Mouse (Mus musculus) WW6 (cell line): ENCODE results near the gene Klhl42.
A peak's percentile ranks its signal among the peaks of the same experiment; 100 is the strongest.

Source experiments
- DNase-seq: peaks from one replicate; pipeline ENCODE4 v3.0.0-alpha.2; 2013; ENCODE audit warnings: low read depth, low spot score

The Klhl42 gene

DNA sequence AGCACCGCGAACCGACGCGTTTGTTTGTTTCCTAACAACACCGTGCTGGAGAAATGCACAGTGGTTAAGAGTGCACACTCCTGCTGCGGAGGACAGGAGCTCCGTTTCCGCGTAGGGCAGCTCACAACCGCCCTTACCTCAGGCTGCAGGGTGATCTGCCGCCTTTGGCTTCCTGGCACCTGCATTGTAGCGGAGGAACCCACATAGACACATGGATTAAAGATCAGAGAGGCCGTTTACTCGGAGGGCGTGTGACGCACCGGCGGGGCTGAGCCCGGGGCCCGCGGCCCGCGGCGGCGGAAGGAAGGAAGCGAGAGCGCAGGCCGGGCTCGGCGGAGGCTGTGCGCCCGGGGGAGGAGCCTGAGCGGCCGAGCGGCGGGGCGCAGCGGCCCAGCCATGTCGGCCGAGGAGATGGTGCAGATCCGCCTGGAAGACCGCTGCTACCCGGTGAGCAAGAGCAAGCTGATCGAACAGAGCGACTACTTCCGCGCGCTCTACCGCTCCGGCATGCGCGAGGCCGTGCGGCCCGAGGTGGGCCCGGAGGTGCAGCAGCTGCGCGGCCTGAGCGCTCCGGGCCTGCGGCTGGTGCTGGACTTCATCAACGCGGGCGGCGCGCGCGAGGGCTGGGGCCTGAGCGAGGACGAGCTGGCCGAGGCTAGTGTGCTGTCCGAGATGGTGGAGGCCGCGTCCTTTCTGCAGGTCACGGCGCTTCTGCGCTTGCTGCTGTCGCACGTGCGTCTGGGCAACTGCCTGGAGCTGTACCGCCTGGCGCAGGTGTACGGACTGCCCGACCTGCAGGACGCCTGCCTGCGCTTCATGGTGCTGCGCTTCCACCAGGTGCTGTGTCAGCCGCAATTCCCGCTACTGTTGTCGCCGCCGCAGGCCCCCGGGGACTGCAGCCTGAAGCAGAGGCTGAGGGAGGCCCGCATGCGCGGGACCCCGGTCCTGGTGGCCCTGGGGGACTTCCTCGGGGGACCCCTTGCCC is at the start of gene Klhl42:
Gene Klhl42, plus strand, starts transcription at position 244 of the 985 bp plus-strand sequence.
- DNase-seq = peak; percentile 46

DNA sequence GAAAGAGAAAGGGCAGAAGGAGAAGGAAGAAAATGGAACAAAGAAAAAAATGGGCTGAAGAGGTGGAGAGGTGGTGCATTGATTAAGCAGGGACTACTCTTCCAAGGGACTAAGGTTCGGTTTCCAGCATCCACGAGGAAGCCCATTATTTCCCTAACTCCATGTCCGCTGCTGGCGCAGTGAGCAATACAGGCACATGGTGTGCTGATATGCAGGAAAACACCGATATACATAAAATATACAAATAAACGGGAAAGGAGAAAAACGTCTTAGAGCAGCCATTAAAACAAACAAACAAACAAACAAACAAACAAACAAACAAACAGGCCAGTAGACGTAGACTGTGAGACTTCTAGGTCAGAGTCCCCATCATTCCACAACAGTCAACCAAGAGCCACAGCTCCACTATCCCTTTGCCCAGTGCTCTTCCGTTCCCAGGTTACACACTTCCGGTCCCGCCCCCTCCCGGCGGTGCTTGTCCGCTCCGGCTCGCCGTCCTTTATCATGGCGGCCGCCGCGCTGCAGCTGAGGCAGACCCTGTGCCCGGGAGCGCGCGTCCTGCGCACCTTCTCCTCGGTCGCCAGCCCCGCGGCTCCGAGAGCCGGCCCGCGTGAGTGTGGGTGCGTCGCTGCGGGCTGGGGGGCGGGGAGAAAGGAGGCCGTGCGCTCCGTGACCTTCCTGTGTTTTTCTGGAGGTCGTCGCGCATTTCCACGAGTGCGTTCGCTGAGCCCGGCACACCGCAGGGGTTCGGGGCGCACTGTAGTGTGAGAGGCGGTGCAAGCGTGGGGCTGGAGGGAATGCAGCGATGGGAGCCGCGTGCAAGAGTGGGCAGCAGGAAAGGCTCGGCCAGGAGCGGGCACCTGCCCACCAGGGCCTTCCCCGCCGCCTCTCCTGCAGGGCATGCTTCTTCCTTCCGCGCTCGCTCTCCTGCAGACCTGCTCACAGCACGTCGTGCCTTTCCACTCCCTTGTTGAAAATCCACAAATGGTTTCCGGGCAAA is 48.6 kb upstream of the Klhl42 start, which contains the start of gene Mrps35:
Gene Mrps35, plus strand, starts transcription at position 474 of the 1,000 bp plus-strand sequence.
- peak; percentile 58 for DNase-seq

DNA sequence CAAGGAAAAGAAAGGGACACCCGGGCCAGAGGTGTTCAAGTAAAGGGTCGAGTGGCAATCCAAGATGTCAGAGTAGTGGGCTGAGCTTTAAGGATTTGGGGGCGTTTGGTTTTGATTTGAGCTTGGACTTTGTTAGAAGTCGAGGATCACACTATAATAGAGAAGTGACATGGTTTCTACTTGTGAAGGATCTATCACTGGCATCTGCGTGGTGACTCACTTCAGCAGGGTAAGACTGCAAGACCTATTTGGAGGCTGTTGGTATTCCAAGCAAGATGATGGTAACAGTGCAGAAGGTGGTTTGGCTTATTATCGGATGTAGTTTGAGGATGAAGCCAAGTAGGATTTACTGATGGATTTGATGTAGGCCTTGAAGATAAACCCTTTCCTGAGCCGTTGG is 47.5 kb upstream of the Klhl42 start:
- DNase-seq = no peak

DNA sequence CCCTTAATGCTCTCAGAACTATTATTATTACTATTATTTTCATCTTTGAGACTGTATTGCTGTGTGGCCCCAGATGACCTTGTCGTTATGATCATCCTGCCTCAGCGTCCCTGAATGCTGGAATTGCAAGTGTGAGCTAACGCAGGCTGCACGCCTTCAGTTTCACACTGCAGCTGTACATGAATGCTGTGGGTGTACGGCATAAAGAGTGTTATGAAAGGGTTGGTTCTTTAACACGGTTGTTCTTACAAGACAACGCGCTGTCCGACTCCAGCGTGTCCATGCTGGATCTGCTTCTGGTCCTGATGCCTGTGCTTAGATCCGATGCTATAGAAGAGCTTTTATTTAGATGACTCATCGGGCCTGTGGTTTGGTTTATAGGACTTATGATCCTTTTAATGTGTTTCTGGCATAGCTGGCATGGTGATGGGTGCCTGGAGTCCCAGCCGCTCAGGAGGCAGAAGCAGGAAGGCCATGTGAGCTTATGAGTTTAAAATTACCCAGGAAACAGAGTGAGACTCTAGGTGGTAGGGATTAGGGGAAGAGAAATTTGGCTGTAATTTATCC is 41.9 kb upstream of the Klhl42 start:
- no peak for DNase-seq

DNA sequence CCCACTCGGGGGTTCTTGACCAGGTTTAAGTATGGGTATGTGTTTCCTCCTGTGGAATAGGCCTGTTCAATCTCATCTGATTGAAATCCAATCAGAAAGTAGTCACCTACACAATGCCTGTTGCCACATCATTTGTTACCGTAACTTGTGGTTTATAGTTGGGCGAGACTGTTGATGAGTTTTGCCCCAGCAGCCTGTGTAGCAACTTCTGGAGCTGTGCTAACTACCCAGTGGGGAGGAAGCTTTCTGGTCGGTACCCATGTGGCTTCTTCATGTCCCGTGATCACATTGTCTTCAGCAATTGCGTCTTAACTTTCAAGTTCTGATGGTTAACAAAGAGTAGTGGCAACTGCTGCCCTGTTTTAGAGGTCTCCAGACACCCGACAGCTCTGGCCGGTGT is 39.5 kb upstream of the Klhl42 start:
- no peak for DNase-seq

DNA sequence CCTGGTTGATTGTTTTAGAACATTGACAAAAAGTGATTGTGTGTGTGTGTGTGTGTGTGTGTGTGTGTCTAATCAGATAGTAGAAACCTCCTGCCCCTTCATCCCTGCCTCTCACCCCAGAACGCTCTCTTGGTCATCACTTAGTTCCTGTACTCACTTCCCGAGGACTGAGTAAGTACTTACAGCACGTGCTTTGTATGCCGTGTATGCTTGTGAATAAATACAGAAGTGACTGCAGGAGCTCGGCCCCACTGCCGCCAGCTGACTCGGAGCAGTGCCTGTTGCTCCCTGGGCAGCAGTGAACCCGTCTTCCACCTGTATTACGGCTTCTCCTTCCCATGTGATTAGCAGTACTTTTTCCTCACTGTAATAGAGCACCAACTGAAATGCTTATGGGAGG is 38.7 kb upstream of the Klhl42 start:
- DNase-seq = no peak

DNA sequence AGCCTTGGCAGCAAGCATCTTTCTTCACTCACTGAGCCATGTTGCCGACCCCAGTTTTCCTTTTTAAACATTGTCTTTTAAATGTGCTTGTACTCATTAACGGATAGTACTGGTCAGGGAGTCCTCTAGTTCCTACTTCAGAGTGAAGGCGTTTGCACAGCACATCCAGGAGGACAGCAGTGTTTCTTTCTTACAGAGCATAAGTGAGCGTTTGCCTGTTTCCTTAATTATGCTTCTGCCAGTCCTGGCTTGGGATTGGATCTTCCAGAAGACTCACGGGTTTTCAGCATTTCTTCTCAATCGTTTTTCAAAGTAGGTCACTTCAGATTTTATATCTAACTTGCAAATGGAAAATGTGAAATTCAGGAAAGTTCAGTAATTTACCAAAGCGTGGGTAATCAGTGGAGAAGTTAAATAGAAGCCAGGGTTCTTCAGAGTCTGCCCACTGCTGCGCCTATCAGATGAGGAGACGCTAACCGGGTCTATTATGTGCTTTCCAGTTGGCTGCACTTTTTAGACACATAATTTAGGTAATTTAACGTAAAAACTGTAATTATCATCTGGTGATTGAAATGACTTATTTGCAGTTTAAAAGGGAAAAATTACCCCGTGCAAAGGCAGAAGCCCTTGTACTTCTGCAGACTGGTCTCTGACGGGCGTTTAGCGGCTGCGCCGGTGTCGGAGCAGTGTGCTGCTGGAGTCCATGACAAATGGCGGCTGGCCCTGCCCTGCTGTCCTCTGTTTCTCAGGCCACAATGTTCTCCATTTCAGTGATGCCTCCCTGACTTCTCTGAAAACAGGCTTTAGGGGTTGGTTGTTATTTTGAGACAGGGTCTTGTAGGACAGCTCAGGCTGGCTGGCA is 37.2 kb upstream of the Klhl42 start:
- no peak for DNase-seq

DNA sequence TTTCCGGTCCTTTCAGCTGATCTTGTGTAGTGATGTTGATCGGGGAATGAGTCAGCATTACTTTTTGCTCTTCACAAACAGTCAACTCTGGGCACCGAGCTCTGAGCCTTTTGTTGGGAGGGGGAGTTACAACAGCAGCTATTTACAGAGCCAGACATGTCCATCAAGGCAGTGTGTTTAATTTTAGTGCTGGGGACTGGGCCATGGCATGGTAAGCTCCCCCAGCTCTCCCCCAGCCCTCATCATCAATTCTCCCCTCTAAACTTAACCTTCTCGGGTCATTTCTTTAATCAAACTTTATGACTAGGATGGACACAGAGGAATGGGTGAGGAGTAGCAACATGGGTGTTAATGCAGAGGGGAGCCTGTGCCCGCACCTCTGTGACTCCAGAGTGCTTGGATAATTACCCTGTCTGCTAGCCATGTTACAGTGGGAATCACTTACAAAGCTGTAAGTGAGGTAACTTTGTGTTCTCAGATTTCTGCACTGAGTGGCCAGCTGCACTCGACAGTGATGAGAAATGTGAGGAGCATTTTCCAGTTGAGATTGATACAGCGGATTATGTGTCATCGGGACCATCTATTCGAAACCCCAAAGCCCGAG is 35.7 kb upstream of the Klhl42 start:
- DNase-seq = no peak

DNA sequence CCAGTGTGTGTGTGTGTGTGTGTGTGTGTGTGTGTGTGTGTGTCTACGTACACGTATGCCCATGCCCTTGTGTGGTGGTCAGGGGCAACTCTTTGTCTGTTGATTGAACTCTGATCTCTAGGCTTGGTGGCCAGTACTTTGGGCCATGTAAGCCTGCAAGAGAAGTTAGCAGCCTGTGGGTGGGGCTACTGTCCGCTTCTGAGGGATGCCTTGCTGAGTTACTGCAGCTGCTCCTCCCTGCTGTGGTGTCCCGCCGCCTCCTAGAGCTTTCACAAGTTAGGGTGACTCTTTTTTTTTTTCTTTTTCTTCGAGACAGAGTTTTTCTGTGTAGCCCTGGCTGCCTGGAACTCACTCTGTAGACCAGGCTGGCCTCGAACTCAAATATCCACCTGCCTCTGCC is 31.9 kb upstream of the Klhl42 start:
- DNase-seq = no peak

DNA sequence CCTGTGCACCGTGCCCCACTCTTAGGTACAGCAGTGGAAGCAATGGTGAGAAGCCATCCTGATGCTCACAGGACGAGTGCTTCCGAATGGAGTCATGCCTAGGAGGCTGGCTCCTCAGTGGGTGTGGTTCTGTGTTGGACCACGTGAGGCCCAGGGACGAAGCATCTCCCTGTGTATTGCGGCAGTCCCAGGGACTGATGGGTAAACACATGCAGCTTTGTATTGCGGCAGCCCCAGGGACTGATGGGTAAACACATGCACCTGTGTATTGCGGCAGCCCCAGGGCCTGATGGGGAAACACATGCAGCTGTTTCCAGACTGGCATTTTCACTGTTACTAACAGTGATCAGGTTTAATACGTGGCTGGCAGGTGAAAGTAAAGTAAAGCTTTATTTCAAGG is 29.5 kb upstream of the Klhl42 start:
- DNase-seq = no peak

DNA sequence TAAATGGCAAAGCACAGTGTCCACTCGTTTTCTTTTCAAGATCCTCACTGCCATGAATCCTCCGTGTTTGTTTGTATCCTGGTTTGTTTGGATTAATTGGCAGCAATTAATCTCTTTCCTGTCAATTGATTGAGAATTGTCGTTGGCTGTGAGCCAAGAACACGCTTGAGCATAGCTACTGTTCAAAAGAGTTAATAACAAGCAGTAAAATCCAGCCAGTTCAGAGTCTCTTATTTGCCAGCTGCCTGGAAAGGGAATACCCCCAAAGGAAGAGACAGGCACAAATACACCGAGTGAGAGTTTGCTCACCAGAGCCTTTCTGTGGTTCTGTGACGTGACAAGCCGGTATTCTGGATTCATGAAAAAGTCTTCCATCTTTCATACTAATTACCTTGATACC is 29.1 kb upstream of the Klhl42 start:
- DNase-seq = no peak

DNA sequence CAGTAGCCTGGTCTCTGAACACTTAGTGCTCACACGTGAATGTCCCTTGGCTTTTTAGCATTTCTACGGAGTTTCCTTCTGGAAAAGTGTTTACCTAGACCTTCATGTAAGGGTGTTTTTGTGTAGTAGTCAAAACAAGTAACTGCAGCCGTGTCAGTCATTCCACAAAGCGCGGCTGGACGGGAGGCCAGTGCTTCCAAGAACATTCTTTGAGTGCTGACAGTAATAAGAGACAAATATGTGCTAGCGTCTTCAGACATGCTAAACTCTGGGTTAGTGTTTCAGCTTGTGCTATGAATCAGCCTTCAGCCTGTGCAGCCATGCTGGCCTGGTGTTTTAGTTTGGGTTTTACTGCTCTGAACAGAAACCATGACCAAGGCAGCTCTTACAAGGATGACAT is 28.5 kb upstream of the Klhl42 start:
- DNase-seq = no peak

DNA sequence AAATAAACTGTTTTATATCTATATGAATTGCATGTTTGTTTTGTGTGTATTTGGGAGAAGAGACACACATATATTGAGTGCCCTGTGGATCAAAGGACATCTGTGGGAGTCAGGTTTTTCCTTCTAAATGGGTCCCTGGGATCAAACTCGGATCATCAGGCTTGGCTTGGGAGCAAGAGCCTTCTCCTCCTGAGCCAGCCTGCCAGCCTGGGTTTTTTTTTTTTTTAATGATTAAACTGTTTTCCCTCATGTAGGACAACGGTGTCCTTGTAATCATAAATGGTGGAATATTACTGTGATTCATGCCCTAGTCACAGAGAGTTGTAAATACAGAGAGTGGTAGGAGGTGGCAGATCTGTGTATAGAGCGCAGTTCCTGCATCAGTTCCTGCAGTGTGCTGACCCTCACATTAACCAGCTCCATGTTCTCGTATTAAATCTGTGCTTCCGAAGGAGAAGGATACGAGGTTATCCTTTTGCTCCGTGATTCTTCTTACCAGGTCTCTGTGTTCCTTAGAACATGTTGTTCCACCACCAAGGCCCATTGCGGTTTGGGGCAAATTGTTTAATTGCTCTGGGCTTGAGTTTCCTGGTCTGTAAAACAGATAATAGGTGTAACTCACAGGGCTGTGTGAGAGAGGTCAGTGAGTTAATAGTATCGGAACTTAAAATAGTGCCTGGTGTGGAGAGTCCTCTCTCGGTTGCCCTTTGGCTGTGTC is 26.8 kb upstream of the Klhl42 start:
- no peak for DNase-seq

DNA sequence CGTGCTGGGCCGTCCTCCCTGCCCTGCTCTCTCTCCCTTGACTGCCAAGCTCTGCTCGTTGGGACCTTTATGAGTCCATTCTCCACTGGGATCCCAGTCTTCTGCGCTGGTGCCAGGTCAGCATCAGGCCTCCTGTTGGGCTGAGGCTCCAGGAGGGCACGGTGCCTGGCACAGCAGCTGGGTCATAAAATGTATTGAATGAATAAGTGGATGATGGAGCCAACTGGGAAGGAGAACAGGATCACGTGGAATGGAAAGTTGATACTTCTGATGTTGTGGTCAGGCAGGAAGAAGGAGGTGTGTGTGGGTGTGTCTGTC is 26.3 kb upstream of the Klhl42 start:
- no peak for DNase-seq

DNA sequence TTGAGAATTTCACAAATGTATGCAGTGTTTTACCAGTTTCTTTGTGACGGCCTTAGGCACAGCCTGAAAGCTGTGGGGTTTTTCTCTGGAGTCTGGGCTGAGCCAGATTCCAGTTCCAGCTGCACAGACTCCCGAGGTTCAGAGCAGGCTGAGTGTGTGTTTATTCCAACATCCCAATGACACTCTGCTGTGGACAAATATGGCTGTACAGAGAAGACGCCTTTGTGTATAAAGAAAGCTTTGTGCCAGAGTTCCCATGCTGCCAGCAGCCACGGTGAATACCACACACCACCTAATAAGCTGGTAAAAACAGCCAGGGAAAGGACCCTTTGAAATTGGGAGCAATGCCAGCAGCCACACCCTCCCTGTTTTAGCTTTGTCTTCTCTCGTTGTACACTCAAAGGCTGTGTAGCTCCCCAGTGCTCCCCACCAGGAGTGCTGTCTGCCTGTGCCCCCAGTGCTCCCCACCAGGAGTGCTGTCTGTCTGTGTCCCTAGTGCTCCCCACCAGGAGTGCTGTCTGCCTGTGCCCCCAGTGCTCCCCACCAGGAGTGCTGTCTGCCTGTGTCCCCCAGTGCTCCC is 15.3 kb upstream of the Klhl42 start:
- DNase-seq = no peak

DNA sequence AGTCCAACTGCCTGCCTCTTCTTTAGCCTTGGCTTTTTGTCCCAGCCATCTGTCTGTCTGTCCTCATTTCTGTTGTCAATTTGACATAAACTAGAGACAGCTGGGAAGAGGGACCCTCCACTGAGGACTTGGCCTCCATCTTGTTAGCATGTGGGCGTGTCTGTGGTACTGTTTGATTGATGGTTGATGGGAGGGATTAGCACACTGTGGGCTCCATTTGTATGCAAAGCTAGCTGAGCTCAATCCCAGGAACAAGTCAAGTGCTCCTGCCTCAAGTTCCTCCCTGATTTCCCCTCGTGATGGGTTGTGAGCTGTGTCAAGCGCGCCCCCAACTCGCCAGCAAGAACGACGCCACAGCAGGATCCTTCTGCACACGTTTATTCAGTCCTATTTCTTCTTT is 14.3 kb upstream of the Klhl42 start:
- DNase-seq = peak; percentile 46

DNA sequence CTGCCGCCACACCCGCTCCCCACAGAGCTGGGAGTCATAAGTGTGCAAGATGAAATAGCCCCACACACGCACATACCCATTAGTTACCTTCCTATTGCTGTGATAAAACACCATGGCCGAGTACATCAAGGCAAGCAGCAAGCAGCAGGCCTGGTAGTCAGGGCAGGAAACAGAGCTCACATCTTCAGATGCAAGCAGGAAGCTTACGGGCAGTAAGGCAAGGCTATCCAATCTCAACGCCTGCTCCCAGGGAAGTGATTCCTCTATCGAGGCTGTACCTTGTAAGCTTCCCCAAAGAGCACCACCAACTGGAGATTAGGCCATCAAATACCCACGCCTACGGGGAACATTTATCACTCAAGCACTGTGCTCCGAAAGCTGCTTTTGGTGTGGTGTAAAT is 11.3 kb upstream of the Klhl42 start:
- no peak for DNase-seq

DNA sequence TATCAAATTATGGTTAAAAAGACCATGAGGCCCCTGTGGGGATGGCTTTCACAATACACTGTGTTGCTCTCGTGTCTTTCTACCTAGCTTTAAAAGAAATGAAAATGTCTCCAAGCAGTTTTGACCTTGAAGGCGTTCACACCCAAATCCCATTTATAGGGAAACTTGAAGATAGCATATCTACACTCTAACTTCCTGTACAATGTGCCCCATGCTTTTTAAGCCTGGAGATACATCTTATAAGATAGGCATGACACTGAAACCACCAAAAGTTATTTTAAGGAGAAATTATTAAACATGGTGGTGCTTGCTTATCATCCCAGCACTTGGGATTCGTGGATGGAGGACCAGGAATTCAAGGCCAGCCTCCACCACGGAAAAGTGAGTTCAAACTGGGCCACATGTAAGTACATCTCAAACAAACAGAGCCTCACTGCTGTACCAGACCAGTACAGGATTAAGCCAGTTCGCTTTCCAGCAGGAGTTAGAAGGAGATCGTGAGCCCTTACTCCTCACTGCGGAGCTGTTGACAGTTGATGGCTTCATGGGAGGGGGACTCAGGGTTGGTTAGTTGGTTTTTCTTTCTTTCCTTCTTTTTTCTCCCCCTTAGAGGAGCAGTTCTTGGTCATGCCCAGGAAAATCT is 5.7 kb upstream of the Klhl42 start:
- DNase-seq = no peak

DNA sequence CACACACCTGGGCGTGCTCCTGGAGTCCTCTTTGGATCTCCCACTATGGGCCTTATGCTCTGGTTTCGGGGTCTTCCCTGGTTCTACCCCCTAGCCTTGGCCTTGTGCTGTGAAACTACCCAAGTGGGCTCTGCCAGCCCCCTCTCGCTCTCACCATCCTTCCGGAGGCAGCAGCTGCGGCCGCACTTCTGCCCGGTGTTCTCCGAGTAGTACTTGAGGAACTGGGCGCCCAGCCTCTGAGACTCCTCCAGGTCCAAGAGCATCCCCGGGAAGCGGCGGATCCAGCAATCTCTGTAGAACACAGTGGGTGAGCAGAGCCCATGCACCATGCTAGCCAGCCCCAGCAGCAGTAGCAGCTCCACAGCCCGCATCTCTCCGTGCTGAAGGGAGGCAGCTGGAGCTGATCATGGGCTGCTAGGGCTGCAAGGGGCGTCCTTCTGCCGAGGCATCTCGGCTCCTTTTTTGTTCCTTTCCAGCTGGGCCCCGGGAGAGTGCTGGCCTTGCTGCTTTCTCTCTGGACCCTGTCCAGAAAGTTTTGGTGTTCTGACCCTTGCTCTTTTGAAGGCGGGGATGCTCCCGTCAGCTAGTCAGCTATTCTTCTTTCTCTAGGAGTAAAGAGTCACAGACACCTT is 4.5 kb upstream of the Klhl42 start, which contains the start of gene Mansc4:
Gene Mansc4, minus strand, starts transcription at position 439 of the 632 bp plus-strand sequence.
- DNase-seq = no peak
